Mouse (Mus musculus) T-cell, adult 2 months (primary cell): ENCODE measurements around the gene Pgap2.
A peak's percentile ranks its signal among the peaks of the same experiment; 100 is the strongest.

ENCODE experiments used
- DNase-seq: peaks from one replicate; pipeline ENCODE4 v3.0.0; 2022; ENCODE audit warnings: low spot score

Gene Pgap2

DNA sequence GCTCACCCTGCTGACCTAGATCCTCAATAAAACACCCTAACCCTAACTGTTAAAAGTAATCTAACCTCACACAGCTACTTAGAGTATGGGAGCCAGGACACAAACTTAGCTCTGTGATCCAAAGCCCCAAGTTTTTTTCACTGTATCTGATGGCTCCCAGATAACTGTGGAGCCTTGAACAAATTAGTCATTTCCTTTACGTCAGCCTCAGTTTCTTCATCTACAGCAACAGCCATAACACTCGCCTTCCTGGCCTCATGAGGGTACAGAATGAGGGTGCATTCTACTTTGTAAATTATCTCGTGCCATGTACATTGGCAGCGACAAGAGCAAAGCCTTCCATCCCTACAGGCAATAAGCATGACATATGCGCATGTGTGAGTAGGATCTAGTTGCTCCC lies 32.4 kb downstream of the Pgap2 start:
- no peak for DNase-seq

DNA sequence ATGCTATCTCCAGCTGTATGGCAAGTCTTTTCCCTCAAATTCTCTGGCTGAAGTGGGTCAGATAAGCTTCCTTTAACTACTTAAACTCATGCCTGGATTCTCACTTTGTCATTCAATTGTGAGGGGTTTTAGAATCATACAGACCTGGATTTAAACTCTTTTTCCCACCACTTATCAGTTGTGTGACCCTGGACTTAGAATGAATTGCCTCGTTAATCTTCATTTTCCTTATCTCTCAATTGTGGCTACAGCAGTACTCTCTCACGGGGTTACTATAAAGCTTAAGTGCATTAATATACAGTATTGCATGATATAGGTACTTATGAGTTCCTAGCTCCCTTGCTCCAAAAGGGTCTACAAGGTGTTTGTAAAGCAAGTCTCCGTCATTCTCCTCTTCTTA lies 32.9 kb downstream of the Pgap2 start:
- no peak for DNase-seq

DNA sequence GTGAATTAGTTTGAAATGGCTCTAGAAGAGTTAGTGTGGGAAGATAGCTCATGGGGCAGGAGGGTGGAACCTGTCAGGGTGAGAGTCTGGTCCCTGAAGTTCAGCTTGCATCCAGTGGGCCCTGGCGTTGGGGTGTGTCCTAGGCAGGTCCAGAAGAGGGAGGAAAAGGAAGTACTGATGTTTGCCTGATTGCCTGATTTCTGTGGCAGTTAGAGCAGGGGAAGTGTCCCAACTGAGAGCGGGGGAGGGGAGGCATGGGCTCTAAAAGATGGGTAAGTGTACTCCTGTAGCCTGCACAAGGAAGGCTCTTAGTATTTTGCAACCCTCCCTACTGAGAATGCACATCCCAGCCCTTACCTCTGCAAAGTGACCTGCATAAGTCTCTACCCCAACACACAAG lies 33.9 kb downstream of the Pgap2 start:
- DNase-seq = peak; percentile 12

DNA sequence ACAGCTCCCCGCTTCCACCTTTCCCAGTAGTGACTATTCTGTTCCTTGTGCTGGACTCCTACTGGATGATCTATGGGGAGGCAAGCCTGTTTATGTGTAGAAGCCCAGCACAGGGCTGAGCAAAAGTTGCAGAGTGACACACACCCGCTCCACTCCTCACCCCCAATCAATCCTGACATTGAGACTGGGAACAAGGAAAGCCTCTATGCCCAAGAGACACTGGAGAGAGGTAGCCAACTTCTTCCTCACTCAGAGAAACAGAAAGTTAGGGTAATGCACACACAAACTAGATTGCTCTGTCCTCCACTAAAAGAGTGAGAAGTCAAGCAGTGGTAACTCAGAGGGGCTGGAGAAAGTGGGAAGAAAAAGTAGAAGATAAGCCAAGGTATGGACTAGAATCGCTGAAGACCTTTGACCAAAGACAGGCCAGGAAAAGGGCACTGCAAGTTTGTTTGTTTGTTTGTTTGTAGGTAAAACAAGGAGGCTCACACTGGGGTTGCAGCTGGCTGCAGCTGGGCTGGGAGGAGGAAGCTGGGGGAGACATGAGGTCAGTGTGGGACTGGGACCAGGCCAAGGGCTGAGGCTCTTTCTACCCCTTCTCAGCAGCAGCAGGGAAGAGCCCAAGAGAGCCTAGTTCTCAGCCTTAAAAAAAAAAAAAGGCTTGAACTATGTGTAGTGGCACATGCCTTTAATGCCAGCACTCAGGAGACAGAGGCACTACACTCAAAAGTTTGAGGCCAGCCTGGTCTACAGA lies 35.0 kb downstream of the Pgap2 start:
- no peak for DNase-seq

DNA sequence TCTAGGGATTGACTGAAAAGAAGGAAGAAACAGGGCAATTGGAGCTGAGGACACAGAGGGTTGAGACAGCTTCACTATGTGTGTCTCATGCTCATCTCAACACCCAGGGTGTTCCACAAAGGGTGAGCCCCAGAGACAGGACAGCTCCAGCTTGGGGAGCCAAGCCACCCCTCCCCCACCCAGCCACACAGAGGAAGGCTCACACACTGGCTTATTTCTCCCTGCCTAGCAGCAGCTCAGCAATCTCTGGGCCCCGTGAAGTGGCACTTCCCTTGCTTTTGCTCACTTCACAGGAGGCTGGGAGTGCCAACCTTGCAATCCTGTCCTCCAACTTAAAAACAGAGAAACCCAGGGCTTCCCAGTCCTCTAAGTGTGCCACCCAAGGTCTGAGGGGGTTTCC lies 35.8 kb downstream of the Pgap2 start:
- peak; percentile 28 for DNase-seq

DNA sequence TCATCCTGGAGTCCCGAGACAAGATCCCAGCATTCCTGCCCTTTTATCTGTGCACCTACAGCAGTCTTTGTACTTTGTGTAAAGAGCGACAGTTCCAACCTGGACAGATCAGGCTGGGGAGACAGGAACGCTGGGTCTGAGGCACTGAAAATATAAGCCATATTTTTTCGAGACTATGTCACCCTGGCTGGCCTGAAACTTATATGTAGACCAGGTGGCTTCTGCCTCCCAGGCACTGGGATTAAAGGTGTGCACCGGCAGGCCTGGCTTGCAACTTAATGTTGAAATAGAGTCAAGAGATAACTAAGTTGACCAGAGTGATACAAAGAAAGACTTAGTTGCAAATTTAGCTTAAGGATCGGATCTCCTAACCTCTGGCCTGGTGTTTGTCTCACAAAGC lies 36.3 kb downstream of the Pgap2 start:
- DNase-seq = no peak

DNA sequence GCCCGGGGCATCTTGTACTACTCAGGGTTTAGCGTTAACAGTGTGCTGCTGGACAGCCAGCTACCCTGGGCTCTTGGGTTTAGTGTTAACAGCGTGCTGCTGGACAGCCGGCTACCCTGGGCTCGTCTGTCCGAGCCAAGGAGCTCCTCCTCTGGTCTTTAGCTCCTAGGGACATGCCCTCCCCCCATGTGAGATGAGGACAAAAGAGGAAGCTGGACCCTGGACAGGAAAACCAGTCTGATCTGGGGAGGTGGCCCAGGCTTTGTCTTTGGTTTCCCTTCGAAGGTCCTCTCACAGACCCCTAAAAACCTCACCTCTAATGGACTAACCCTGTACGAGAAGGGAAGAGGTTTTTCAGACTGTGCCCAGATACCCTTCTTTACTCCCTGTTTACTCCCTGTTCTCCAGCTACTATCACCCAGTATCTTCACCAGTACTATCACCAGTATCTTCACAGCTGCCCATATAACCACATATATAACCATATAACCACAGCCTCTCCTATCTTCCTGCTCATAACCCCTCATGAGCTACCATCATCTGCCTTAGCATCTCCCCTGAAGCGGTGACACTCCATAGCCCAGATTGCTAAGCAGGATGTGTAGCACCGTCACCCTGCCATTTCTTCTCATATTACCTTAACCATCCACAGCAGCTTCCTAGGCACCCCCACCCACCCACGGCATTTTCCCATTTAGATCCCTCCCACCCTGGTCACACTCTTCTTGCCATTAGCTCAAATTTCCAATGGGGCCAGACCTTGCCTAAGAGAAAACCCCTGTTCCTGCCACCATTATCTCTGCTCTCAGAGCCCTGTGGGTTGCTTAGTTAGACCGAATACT lies 37.2 kb downstream of the Pgap2 start:
- DNase-seq = peak; percentile 22

DNA sequence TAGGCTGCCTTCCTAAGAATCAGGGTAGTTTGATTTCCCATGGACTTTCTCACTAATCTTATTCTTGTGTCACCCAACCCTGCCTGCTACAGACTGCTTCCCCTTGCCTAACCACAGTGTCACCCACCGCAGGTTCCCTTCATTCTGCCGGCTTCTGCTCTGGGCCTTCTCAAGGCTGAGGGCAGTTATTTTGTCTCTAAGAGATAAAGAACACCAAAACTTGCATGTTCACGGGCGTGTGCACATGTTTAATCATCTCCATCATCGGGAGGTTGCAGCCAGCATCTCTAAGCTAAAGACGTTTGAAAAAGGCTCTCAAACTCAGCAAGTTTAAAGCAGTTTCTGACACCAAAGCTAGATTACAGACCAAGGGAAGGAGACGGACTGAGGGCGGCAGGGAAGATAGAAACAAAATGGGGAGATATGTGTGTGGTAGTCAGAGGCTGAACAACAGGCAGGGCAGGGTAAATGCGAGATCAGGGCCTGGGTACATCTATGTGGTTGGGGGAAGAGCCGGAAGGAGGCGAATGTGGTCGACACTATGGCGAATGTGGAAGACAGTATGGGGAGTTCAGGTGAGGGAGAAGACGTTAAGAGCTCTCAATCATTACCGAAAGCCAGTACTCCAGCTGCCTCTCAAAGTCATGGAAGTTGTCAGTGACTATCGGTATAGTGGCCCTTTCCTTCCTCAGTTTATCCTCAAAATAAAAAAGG lies 38.8 kb downstream of the Pgap2 start:
- peak; percentile 60 for DNase-seq

DNA sequence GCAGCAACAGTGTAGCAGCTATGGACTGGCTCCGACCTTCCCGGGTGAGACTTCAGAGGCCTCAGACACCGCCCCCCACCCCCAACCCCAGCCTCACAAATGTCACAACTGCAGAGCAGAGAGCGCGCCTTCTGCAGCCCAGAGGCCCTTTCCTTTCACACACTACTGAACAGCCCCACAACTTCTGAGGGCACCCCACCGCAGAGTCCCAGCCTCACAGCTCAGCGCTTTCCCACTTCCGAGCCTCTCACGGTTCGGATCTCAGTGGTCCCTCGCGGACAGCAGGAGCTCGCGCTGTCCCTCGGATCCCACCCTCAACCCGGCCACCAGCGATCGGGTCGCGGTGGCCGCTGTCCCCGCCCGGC lies 39.5 kb downstream of the Pgap2 start:
- DNase-seq = peak; percentile 80

DNA sequence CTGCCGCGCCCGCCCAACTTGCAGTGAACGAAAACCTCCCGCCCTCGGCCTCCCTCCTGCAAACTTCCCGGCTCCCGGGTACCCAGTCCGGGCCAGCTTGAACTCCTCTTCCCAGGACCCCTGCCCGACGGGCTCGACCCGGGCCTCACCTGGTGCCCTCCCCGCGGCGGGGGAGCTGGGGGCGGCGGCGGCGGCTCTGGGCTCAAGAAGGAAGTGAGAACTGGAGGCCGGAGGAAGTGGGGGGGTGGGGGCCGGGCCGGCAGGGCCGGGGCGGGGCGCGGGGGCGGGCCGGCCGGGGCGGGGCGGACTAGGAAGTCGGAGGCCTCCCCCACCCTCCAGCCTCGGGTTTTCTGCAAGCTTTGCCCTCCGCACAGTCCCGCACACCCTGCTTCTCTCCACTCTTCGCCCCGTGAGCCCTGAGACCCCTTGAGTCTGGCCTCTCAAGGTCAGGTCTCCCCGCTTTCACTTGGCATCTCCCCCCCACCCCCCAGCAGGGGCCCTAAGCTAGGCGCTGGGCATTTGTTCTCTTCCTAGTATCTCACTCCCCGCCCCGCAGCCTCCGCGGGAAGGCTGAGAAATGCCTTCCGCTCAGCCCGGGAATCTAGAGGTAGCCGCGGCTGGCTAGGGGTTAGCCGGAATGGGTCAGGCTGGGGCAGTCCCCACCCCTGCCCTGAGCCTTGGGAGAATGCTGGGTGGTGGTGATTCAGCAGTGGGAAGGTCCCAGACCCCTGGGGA lies 40.1 kb downstream of the Pgap2 start:
- peak; percentile 70 for DNase-seq

DNA sequence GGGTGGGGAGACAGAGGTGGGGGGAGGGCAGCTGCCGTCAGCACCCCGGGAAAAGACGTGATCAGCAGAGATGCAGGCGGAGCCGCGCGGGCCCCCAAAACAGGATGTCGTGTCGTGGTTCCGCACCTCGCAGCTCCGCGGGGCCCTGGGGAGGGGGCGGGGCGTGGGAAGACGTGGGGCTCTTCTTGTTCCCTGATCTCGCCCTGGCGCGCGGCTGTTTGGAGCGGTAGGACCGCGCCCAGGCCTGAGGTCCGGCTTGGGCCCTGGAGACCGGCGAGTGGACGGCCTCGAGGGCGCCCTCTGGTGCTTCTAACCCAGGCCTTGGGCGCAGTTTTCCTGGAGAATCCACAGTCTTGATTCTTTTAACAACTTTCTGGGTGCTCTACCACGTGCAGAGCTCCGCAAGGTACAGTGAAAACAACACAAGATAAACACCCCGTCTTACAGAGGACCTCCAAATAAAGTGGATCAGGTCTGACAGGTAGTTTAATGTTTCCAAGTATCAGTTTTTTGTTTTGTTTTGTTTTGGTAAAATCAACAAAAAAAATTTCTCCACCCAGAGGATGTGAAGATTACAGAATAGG lies 40.7 kb downstream of the Pgap2 start:
- DNase-seq = peak; percentile 97

DNA sequence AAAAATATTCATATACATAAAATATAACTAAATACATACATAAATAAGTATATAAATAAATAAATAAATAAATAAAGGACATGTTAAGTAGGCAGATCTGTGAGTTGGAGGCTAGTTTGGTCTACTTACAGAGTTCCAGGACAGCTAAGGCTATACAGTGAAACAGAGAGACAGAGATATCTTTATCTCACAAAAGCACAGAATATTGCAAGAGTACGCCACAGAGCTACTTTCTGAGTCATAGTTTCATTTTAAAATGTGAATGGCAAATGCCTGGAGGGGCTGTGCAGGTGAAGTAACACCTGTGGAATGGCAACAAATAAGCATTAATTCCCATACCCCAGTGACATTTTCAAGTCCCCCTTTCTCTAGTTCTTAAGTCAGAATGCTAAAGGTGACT lies 43.6 kb downstream of the Pgap2 start:
- DNase-seq = no peak

DNA sequence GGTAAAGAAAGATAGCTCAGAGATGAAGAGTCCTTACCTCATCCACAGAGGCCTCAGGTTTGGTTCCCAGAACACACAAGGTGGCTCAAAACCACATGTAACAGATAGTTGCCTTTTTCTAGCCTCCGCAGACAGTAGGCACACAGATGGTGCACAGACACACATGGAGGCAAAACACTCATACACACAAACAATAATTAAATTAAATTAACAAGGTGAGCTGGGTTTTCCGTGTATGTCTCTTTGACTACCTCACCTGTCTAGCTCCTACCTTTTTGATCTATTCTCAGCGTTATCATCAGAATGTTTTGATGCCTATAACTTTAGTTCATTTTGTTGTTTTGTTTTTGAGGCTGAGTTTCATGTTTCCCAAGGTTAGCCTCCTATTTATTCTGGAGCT lies 45.9 kb downstream of the Pgap2 start, which contains the start of gene Rhog:
Gene Rhog (minus strand): TSS at position 101 of the 400 bp plus-strand sequence.
- DNase-seq = no peak

DNA sequence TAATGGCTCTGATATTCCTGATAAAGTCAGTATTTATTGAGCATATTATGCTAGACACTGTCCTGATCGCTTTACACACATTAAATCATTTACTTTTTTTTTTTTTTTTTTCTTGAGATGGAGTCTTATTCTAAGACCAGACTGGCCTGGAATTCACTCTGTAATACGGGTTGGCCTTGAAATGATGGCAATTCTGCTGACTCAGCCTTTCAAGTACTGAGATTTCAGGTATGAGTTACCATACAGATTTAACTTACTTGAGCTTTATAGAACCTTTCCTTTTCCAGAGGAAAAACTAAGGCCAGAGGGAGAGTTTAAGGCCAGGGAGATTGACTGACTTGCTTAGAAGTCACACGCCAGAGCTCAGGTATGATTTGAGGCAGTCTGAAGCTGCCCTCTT lies 46.6 kb downstream of the Pgap2 start:
- DNase-seq = no peak

DNA sequence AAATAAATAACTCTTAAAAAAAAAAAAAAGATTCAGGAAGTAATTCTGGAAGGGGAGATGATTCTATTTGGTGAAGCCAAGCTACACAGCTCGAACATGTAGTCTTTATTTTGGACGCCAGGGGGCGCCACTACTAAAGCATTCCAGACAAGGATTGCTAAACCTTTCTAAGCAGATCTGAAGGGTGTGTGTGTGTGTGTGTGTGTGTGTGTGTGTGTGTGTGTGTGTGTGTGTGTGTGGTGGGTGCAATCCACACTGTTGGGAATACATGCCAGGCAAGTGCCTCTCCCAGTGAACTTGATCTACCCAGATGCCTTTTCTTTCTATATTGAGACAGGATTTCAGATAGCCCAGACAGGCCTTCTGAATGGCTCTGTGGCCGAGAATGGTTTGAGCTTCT lies 48.2 kb downstream of the Pgap2 start:
- DNase-seq = peak; percentile 79

DNA sequence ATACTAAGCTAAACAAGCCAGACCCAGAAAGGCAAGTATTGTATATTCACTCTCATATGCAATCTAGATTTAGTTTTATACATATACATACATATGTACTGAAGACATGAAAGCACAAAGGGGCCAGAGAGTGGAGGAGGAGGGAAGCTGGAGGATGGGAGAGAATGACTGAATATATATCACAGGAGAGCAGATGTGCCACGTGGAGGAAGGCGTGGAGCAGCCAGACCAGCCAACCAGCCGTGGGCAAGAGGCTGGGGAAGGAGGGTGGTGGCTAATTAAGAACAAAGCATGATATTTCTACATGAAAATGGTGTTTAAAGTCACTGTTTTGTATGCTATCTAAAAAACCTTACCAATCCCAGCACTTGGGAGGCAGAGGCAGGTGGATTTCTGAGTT lies 48.7 kb downstream of the Pgap2 start:
- no peak for DNase-seq

DNA sequence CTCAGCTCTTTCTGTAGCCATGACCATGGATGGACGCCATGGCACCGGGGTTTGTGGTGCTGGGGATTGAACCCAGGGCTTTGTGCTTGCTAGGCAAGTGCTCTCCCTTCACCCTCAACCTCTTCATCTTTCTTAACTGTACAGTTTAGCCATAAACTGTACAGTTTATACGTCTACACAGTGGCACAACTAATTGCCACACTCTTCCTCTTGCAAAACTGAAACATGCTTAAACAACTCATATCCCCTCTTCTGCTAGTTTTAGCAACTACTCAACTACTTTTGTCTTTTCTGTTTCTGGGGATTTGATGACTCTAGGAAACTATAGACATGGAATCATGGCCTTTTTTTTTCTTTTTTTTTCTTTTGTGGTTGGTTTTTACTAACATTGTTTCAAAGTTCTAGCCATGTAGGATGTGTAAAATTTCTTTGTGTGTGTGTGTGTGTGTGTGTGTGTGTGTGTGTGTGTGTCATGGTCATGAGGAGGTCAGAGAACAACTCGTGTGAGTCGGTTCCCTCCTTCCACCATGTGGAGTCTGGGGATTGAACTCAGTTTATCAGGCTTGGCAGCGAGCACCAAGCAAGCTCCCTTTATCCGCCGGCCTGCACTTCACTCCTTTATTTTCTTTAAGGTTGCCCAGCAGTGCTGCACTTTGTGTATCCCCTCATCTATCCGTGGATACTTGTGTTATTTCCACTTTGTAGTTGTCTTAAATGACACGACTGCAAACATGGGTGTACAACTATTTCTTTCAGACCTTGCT lies 49.9 kb downstream of the Pgap2 start:
- DNase-seq = no peak

DNA sequence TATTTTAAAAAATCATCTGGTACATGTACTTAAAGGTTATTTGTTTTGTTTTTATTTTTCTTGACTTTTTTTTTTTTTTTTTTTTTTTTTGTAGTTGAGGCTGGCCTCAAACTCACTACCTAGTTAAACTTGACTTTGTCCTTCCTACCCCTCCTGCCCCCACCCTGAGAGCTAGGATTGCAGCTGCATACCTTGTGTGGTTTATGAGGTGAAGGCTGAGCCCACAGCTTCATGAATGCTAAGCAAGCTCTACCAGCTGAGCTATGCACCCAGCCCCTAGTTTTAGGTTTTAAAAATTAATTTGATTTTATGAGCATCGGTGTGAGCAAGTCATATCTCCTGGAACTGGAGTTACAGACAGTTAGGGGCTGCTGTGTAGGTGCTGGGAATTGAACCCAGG lies 50.5 kb downstream of the Pgap2 start:
- DNase-seq = peak; percentile 29

DNA sequence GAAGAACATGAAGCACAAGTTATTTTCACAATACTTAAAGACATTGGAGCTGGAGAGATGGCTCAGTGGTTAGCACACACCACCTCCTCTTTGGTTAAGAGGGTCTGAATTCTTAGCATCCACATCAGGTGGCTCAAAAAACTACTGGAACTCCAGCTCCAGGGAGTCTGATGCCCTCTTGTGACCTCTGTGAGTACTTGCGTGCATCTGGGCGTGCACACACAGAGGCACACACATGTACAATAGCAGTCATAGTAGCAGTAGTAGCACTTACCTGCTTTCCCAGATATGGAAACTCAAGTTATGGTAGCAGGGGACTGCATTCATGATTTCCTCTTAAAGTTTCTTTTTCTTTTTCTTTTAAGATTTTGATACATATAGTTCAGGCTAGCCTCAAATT lies 53.0 kb downstream of the Pgap2 start:
- no peak for DNase-seq

DNA sequence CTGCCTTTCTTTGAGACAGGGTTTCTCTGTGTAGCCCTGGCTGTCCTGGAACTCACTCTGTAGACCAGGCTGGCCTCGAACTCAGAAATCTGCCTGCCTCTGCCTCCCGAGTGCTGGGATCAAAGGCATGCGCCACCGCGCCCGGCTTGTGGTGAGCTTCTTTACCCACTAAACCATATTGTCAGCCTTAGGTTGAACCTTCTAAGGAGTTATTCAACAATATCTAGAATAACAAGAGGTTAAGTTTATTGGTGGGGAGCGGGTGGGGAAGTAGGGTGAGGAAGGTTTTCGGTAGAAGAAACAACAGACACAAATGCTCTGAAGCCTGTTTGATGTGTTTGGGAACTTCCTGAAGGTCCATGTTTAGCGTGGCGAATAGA lies 56.0 kb downstream of the Pgap2 start:
- DNase-seq = peak; percentile 66

DNA sequence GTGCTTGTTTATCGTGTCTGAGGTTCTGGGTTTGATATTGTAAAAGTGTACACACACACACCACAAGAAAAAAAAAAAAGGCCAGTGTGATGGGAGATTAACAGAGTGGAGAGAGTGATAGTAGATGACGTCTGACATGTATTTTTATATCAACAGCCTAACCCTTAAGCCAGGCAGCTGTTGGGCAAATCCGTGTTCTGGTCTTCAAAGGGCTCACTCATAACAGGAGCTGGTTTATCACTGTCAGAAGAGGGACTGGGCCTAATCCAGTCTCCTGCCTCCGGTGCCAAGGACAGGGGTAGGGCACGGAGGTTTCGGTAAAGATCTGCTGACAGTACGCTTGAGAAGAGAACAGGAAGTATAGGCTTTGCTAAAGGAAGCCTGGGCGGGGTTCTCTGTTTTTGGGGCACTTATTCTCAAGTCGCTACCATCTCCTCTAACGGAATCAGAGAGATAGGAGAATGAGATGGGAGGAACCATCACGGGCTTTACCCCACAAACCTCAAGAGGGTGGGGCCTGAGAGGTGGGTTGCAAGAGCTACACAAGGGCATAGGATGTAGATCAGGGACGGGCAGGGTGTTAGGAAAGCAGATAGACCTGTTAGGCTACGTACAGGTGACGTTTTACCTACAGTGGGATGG lies 56.5 kb downstream of the Pgap2 start:
- DNase-seq = peak; percentile 93
